Mouse (Mus musculus): ENCODE measurements around the gene Mnt.

Gene Mnt

GRCm38 (mm10) chr11:74830256-74831161 lies at the start of gene Mnt:
Mnt (plus strand) TSS chr11:74830920.
- peak; percentile 99 for DNase-seq (ENCODE audit: low spot score)

GRCm38 (mm10) chr11:74792874-74793273 lies 37.8 kb upstream of the Mnt start:
- DNase-seq (ENCODE audit: low spot score) = no peak

GRCm38 (mm10) chr11:74800658-74801057 lies 30.1 kb upstream of the Mnt start:
- no peak for DNase-seq (ENCODE audit: low spot score)

- no peak for DNase-seq (ENCODE audit: low spot score)
These were observed 26.6 kb upstream of the Mnt start for GRCm38 (mm10) chr11:74804081-74804627.

- DNase-seq (ENCODE audit: low spot score) = no peak
These were observed 23.4 kb upstream of the Mnt start for GRCm38 (mm10) chr11:74807246-74807882.

- DNase-seq (ENCODE audit: low spot score) = no peak
These were observed 22.4 kb upstream of the Mnt start for GRCm38 (mm10) chr11:74808251-74808853.

- no peak for DNase-seq (ENCODE audit: low spot score)
These were observed 20.6 kb upstream of the Mnt start for GRCm38 (mm10) chr11:74810134-74810533.

GRCm38 (mm10) chr11:74811027-74811426 lies 19.7 kb upstream of the Mnt start:
- DNase-seq (ENCODE audit: low spot score) = peak; percentile 44

- no peak for DNase-seq (ENCODE audit: low spot score)
These were observed 19.2 kb upstream of the Mnt start for GRCm38 (mm10) chr11:74811538-74811937.

GRCm38 (mm10) chr11:74815795-74816194 lies 14.9 kb upstream of the Mnt start:
- DNase-seq (ENCODE audit: low spot score) = no peak

GRCm38 (mm10) chr11:74820921-74821320 lies 9.8 kb upstream of the Mnt start:
- no peak for DNase-seq (ENCODE audit: low spot score)

GRCm38 (mm10) chr11:74821463-74821862 lies 9.3 kb upstream of the Mnt start:
- DNase-seq (ENCODE audit: low spot score) = peak; percentile 52

- DNase-seq (ENCODE audit: low spot score) = no peak
These were observed 7.8 kb upstream of the Mnt start for GRCm38 (mm10) chr11:74822746-74823440.

- no peak for DNase-seq (ENCODE audit: low spot score)
These were observed 4.6 kb upstream of the Mnt start for GRCm38 (mm10) chr11:74826151-74826550.

GRCm38 (mm10) chr11:74826702-74827101 lies 4.0 kb upstream of the Mnt start:
- no peak for DNase-seq (ENCODE audit: low spot score)

GRCm38 (mm10) chr11:74827791-74828403 lies 2.8 kb upstream of the Mnt start:
- DNase-seq (ENCODE audit: low spot score) = no peak

GRCm38 (mm10) chr11:74828404-74828931 lies 2.3 kb upstream of the Mnt start:
- no peak for DNase-seq (ENCODE audit: low spot score)

- DNase-seq (ENCODE audit: low spot score) = no peak
These were observed 1.7 kb upstream of the Mnt start for GRCm38 (mm10) chr11:74828965-74829550.

- DNase-seq (ENCODE audit: low spot score) = peak; percentile 89
These were observed 908 bp upstream of the Mnt start for GRCm38 (mm10) chr11:74829812-74830211.

GRCm38 (mm10) chr11:74831191-74831605 lies 478 bp downstream of the Mnt start:
- DNase-seq (ENCODE audit: low spot score) = peak; percentile 67

Measured in embryo, embryonic 10.5 days (tissue).